Mouse (Mus musculus): ENCODE results near the gene Sectm1a.
A peak's percentile ranks its signal among the peaks of the same experiment; 100 is the strongest.
"Not testable (repeated sequence)": the region's sequence is repeated elsewhere in the genome, so short reads cannot be mapped to it uniquely, and the experiment has no call there.

Gene Sectm1a

GRCm38 (mm10) chr11:121089756-121090546 lies 8.9 kb upstream of the Sectm1a start:
- DNase-seq (ENCODE audit: low spot score), result no peak

- DNase-seq (ENCODE audit: low spot score), result no peak
Measured at GRCm38 (mm10) chr11:121088997-121089396, 8.0 kb upstream of the Sectm1a start.

- no peak for DNase-seq (ENCODE audit: low spot score)
Measured at GRCm38 (mm10) chr11:121086296-121086695, 5.3 kb upstream of the Sectm1a start.

- DNase-seq (ENCODE audit: low spot score), result no peak
Measured at GRCm38 (mm10) chr11:121085181-121085580, 4.2 kb upstream of the Sectm1a start.

GRCm38 (mm10) chr11:121082857-121083500 lies 2.0 kb upstream of the Sectm1a start:
- no peak for DNase-seq (ENCODE audit: low spot score)

GRCm38 (mm10) chr11:121082250-121082649 lies 1.2 kb upstream of the Sectm1a start:
- DNase-seq (ENCODE audit: low spot score), result no peak

- DNase-seq (ENCODE audit: low spot score), result no peak
Measured at GRCm38 (mm10) chr11:121080330-121080729, 690 bp downstream of the Sectm1a start.

GRCm38 (mm10) chr11:121075655-121076054 lies 5.4 kb downstream of the Sectm1a start:
- no peak for DNase-seq (ENCODE audit: low spot score)

GRCm38 (mm10) chr11:121069662-121070061 lies 11.4 kb downstream of the Sectm1a start:
- DNase-seq (ENCODE audit: low spot score), result not testable (repeated sequence)

GRCm38 (mm10) chr11:121067895-121068294 lies 13.1 kb downstream of the Sectm1a start:
- DNase-seq (ENCODE audit: low spot score), result no peak

- DNase-seq (ENCODE audit: low spot score), result no peak
Measured at GRCm38 (mm10) chr11:121064197-121064596, 16.8 kb downstream of the Sectm1a start.

- DNase-seq (ENCODE audit: low spot score), result no peak
Measured at GRCm38 (mm10) chr11:121063379-121063778, 17.6 kb downstream of the Sectm1a start, which contains the start of gene Sectm1b. Sectm1b (minus strand) TSS chr11:121063569.

GRCm38 (mm10) chr11:121061615-121062014 lies 19.4 kb downstream of the Sectm1a start:
- DNase-seq (ENCODE audit: low spot score), result no peak

GRCm38 (mm10) chr11:121060401-121061067 lies 20.5 kb downstream of the Sectm1a start:
- not testable (repeated sequence) for DNase-seq (ENCODE audit: low spot score)

- DNase-seq (ENCODE audit: low spot score), result no peak
Measured at GRCm38 (mm10) chr11:121059471-121059870, 21.5 kb downstream of the Sectm1a start.

GRCm38 (mm10) chr11:121058956-121059355 lies 22.1 kb downstream of the Sectm1a start:
- no peak for DNase-seq (ENCODE audit: low spot score)

GRCm38 (mm10) chr11:121058122-121058521 lies 22.9 kb downstream of the Sectm1a start:
- DNase-seq (ENCODE audit: low spot score), result no peak

GRCm38 (mm10) chr11:121056536-121057236 lies 24.3 kb downstream of the Sectm1a start:
- DNase-seq (ENCODE audit: low spot score), result no peak

GRCm38 (mm10) chr11:121053536-121053935 lies 27.5 kb downstream of the Sectm1a start:
- peak; percentile 88 for DNase-seq (ENCODE audit: low spot score)

- DNase-seq (ENCODE audit: low spot score), result no peak
Measured at GRCm38 (mm10) chr11:121052387-121052786, 28.6 kb downstream of the Sectm1a start.

- DNase-seq (ENCODE audit: low spot score), result peak; percentile 30
Measured at GRCm38 (mm10) chr11:121051793-121052192, 29.2 kb downstream of the Sectm1a start.

GRCm38 (mm10) chr11:121049840-121050239 lies 31.2 kb downstream of the Sectm1a start:
- DNase-seq (ENCODE audit: low spot score), result no peak

All from MN1 (cell line).